Mouse (Mus musculus) megakaryocyte, embryonic 14.5 days (primary cell): ENCODE data around the gene Psap.

Experiments used
- FLI1 ChIP-seq: IDR thresholded peaks from 2 replicates; pipeline ENCODE4 v1.6.1; 2012; ENCODE audit warnings: low read length, inconsistent platforms, mixed read lengths
- GATA1 ChIP-seq: IDR thresholded peaks from 3 replicates; pipeline ENCODE4 v1.6.1; 2012; ENCODE audit warnings: mixed read lengths, low read length, inconsistent platforms, borderline replicate concordance

GRCm38 (mm10) chr10:60280353-60280752 lies 2.9 kb downstream of the Psap start:
- TF ChIP-seq FLI1, result no peak
- no peak for TF ChIP-seq GATA1
